Comparison of ENCODE assay signal across 9 mouse cellular contexts in genomic region chr4:137695900-137696299, GRCm38 (mm10). TPM values are rescaled to one million over a fixed set of nuclear protein-coding genes. Genes with fewer than 3 reads are reported as not detected.
A peak's percentile ranks its signal among the peaks of the same experiment; 100 is the strongest.
DNase-seq lines count a peak whose midpoint lies in the region; ATAC-seq and TF ChIP-seq lines count a peak whose summit lies in the region.
"Had no signal": no experiment of that assay in that cellular context is flagged by ENCODE, and none has a peak within 500 bp of the region (broad histone marks: within the 10 kb centered on the region; RNA-seq: fewer than 3 reads in every experiment).

No protein-coding gene starts in this region.

- no peak for DNase-seq in forebrain, postnatal 0 days
- DNase-seq in kidney, postnatal 14 days: peak; percentile 64
- DNase-seq in kidney, adult 9 months: no peak
- peak; percentile 22 for DNase-seq in MEL-GATA-1-ER (ENCODE audit: extremely low read depth, low read depth)
- DNase-seq in gastrocnemius, postnatal 14 days: no peak
- DNase-seq in right cerebral cortex, adult 18-20 months: no peak
- DNase-seq: cerebellum, adult 9-11 months had no signal

- TF ChIP-seq CTCF in forebrain, postnatal 0 days (IDR thresholded peaks at IDR 0.05; ENCODE audit: low read depth): no peak

- no peak overlapping the region for H3K4me2 ChIP-seq in forebrain, postnatal 0 days (ENCODE audit: low read depth)
- no peak overlapping the region for H3K4me2 ChIP-seq in forebrain, embryonic 12.5 days
- no peak overlapping the region for H3K4me2 ChIP-seq in intestine, embryonic 15.5 days (replicated peaks)

- ATAC-seq in forebrain, postnatal 0 days: 0 out of 2 replicates have a peak, but pooled peaks have one; percentile 47
- ATAC-seq in forebrain, embryonic 12.5 days (ENCODE audit: low FRiP score): no peak
- peak; percentile 42; the same call in 1 of the 2 replicates for ATAC-seq in intestine, embryonic 15.5 days

- no peak overlapping the region for H3K4me3 ChIP-seq in forebrain, postnatal 0 days (ENCODE audit: low read depth, low read length)
- no peak overlapping the region for H3K4me3 ChIP-seq in forebrain, embryonic 12.5 days (replicated peaks)
- H3K4me3 ChIP-seq in intestine, embryonic 15.5 days (replicated peaks): no peak overlapping the region

- no peaks in the 10 kb centered on the region for H3K9me3 ChIP-seq in forebrain, postnatal 0 days (ENCODE audit: low read length)
- no peaks in the 10 kb centered on the region for H3K9me3 ChIP-seq in forebrain, embryonic 12.5 days
- no peaks in the 10 kb centered on the region for H3K9me3 ChIP-seq in intestine, embryonic 15.5 days

- peaks cover 4% of the 10 kb centered on the region; the same call in 1 of the 2 replicates for H3K36me3 ChIP-seq in forebrain, postnatal 0 days (ENCODE audit: insufficient read depth)
- H3K36me3 ChIP-seq in forebrain, embryonic 12.5 days (replicated peaks): no peaks in the 10 kb centered on the region
- H3K36me3 ChIP-seq in intestine, embryonic 15.5 days: no peaks in the 10 kb centered on the region

- no peak overlapping the region for H3K9ac ChIP-seq in forebrain, postnatal 0 days
- no peak overlapping the region for H3K9ac ChIP-seq in forebrain, embryonic 12.5 days
- H3K9ac ChIP-seq in intestine, embryonic 15.5 days: no peak overlapping the region

- no peak overlapping the region for H3K27ac ChIP-seq in forebrain, postnatal 0 days (ENCODE audit: low read depth, low read length)
- no peak overlapping the region for H3K27ac ChIP-seq in forebrain, embryonic 12.5 days
- peak overlapping the region; percentile 71 for H3K27ac ChIP-seq in intestine, embryonic 15.5 days

- intact Hi-C loops in gastrocnemius, postnatal 14 days (cut with DNase I; ENCODE audit: low total_unique reads): no loop called here

- H3K27me3 ChIP-seq in forebrain, postnatal 0 days (ENCODE audit: insufficient read depth, low read length): no peaks in the 10 kb centered on the region
- peaks cover 8% of the 10 kb centered on the region for H3K27me3 ChIP-seq in forebrain, embryonic 12.5 days
- no peaks in the 10 kb centered on the region for H3K27me3 ChIP-seq in intestine, embryonic 15.5 days (replicated peaks)

- no peaks in the 10 kb centered on the region for H3K4me1 ChIP-seq in forebrain, postnatal 0 days (ENCODE audit: insufficient read depth)
- H3K4me1 ChIP-seq in forebrain, embryonic 12.5 days: peaks cover 31% of the 10 kb centered on the region
- peaks cover 34% of the 10 kb centered on the region for H3K4me1 ChIP-seq in intestine, embryonic 15.5 days (replicated peaks)

- WGBS in forebrain, postnatal 0 days: 13% methylated on average over 4 of the region's 4 CpGs
- 27% methylated on average over 4 of the region's 4 CpGs for WGBS in forebrain, embryonic 12.5 days
- WGBS in intestine, embryonic 15.5 days: 18% methylated on average over 4 of the region's 4 CpGs

RNA-seq across cellular contexts. Expression of gene Rap1gap, which starts 31.4 kb away (rescaled TPM):
- total RNA-seq in forebrain, postnatal 0 days (2014; rRNA removed): 113 and 128 TPM in 2 replicates
- polyA plus RNA-seq in forebrain, postnatal 0 days (2015; fragmentation: Nextera tagmentation; extraction: Ambion mirVana): 63.9 and 74.3 TPM in 2 replicates
- polyA plus RNA-seq in forebrain, embryonic 12.5 days (2016; fragmentation: Nextera tagmentation; extraction: Ambion mirVana): 7.3 and 8.6 TPM in 2 replicates
- 22.7 and 47.2 TPM in 2 replicates for polyA plus RNA-seq in intestine, embryonic 15.5 days (2015; fragmentation: Nextera tagmentation; extraction: Ambion mirVana)
- total RNA-seq in gastrocnemius, postnatal 14 days (2021): 1 to 10 TPM; 4.1 to 4.8 TPM

Comparison
In these comparisons a context has a peak if more than half of its experiments do, and no peak if none do; other contexts are left out.
1. DNase-seq: peak in kidney, postnatal 14 days (single experiment) and MEL-GATA-1-ER (single experiment); none in forebrain, postnatal 0 days (single experiment), kidney, adult 9 months (single experiment), gastrocnemius, postnatal 14 days (single experiment) and right cerebral cortex, adult 18-20 months (single experiment).